Mouse (Mus musculus) cerebellum, adult 11 months (tissue): ENCODE measurements around the gene Gm2a.

Source experiments
- DNase-seq: peaks from one replicate; pipeline ENCODE4 v3.0.0; 2022

Gene Gm2a

DNA sequence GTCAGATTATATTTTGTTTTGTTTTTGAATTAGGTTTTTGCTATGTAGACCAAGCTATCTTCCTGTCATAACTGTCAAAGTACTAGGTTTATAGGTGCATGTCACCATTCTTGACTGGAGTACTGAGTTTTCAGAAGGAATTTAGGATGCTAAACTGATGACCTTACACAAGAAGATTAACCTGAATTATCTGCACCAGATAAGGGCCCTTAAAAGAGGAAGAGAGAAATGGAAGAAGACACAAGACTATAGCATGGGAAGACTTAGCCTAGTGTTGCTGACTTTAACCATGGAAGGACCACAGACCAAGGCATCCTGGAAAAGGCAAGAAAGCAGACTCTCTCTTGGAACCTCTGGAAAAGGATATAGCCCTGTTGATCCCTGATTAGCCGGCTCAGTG lies 35.3 kb downstream of the Gm2a start:
- DNase-seq, result no peak

DNA sequence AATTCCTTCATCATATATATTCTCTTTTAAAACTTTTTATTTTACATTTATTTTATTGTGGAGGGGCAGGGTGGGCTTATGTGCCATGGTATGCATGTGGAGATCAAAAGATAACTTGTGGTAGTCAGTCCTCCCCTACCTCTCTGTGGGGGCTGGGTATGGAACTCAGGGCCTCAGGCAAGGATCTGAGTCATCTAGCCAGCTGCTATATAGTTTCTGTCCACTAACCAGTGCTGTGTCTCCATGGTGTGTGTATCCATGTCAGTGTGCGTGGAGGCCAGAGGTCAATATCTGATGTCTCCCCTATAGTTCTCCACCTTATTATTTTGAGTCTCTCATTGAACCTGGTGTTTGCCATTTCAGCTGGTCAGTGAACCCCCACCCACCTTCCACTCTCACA lies 36.5 kb downstream of the Gm2a start:
- no peak for DNase-seq

- DNase-seq, result no peak
Measured at GRCm38 (mm10) chr11:55134871-55135270, 37.0 kb downstream of the Gm2a start.

DNA sequence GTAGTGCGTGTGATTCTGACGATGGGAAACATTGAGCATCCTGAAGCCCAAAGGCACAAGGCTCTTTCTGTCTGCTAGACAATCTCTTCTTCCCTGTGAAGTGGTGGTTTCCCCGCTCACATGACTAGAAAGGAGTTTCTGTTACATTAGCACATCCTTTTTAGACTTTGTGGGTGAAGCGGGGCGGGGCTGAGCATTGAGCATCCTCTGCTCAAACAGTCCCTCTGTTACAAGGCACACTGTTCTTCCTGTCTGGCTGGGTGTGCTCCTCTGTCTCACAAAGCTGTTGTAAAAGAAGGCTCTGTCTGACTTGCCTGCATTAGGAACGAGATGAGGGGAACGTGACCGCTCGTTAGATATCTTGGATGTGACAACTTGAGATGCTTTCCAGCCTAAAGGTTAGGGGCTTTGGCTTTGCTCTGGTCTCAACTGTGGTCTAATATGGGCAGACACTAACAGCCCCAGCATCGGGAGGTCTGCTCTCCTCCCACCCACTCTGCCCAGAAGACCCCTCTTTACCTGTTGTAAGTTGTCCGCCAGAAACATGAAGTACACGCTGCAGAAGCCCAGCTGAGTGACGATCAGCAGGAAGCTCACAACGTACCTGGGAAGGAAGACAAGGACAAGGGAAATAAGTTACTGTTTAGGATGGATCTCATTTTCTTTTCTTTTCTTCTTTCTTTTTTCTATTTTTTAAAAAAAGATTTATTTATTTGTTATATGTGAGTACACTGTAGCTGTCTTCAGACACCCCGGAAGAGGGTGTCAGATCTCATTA lies 39.0 kb downstream of the Gm2a start:
- no peak for DNase-seq

DNA sequence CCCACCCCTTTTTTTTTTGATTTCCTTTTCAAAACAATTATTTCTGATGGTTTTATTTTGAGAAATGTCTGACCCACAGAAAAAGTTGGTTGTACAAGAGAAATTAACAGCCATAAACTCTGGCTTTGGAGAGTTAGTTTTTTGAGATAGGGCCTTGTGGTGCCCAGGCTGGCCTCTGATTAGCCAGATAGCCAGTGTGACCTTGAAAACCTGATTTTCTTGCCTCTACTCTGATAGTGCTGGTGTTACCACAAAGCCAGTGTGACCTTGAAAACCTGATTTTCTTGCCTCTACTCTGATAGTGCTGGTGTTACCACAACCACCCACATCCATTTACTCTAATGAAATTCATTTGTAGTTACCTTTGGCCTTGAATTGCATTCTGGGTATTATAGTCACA lies 39.7 kb downstream of the Gm2a start:
- no peak for DNase-seq

GRCm38 (mm10) chr11:55141502-55141901 lies 43.6 kb downstream of the Gm2a start:
- no peak for DNase-seq

- DNase-seq, result no peak
Measured at GRCm38 (mm10) chr11:55144011-55144410, 46.1 kb downstream of the Gm2a start.

- no peak for DNase-seq
Measured at GRCm38 (mm10) chr11:55146855-55147254, 48.9 kb downstream of the Gm2a start.

DNA sequence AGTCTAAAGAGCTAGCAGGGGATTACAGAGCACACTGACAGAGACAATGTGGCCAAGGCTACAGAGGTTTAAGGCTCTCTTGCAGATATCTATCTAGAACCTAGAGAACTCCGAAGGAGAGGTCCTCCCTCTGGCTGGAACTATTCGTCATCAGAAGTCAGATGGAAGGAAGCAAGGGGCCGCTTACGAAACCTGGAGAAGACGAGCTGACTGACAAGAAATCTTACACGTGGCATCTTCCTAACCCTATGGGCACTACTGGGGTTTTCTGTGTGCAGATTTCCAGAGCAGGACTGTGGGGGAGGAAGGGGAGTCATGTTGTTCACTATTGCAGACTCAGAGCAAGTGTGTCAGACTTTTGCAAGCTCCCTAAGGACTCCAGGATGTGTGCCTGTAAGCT lies 49.5 kb downstream of the Gm2a start:
- DNase-seq, result no peak

DNA sequence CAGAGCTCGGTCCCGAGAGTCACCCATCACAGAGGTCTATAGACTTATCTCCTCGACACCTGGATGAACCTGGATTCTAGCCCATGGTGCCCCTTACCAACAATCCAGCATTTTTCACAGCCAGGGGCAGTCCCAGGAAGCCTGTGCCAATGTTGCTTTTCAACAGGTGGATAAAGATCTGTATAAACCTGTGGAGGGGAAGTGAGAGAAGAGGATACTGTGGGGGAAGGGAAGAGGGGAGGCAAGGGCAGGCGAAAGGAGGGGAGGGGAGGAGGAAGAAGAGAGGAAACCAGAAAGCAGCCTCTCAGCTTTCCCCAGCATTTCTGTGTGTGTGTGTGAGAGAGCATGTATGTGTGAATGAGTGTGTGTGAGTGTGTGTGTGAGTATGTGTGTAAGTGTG lies 50.5 kb downstream of the Gm2a start:
- no peak for DNase-seq

DNA sequence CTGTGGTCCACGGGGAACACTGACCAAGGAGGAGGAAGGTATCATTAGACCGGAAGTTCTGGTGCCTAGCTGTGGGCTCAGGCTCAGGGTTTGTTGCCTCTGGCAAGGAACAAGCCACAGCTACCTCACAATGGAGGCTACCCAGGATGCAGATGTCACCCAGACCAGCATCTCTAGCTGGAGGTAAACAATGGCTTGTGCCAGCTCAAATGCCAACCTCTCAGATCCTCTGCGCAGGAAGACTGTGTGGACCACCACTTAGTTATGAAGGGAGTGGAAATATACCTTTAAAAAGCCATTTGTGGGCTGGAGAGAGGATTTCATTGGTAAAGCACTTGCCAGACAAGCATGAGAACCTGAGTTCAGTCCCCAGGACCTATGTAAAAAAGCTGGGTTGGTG lies 53.7 kb downstream of the Gm2a start, which contains the start of gene Slc36a3:
Gene Slc36a3, minus strand, starts transcription at position 101 of the 400 bp plus-strand sequence.
- no peak for DNase-seq

DNA sequence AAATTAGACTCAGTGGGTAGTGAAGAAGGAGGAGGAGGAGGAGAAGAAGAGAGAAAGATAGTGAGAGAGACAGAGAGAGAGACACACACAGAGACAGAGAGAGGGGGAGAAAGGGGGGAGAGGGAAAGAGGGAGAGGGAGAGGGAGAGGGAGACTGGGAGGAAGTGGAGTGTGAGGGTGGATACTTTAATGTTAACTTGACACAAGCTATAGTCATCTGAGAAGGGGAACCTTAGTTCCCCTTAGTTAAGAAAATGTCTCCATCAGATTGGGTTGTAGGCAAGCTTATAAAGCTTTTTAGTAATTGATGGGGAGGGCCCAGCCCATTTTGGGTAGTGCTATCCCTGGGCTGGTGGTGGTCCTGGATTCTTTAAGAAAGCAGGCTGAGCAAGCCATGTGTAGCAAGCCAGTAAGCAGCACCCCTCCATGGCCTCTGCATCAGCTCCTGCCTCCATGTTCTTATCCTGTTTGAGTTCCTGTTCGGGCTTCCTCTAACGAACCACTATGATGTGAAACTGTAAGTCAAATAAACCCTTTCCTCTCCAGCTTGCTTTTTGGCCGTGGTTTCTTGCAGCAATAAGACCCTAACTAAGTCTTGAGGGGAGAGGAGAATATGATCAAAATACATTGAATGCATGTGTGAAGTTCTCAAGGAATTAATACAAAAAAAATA lies 56.6 kb downstream of the Gm2a start:
- DNase-seq, result no peak

DNA sequence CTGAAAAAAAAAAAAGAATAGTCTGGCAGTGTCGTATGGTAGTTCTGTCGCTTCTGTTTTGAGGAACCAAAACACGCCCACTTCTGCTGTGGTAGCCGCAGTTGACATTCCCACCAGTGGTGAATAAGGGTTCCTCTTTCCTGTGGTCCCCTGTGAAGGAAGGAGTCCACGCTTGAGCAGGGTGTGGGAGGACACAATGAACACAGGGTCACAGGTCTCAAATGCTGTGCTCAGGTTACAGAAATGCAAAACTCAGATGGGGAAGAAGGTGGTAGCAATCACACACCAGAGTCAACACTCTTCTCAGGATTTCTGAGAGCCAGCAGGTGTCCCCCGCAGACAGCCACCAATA lies 57.1 kb downstream of the Gm2a start:
- DNase-seq, result no peak

- peak; percentile 63 for DNase-seq
Measured at GRCm38 (mm10) chr11:55158785-55159359, 61.0 kb downstream of the Gm2a start.
